Mouse (Mus musculus): ENCODE measurements at regions not wholly inside any gene's neighbourhood (a gene's known extent, or its start where the extent isn't known, plus 50 kb on each side); places are given as distances from the start of the nearest gene placed in this dataset.

- H3K4me2 ChIP-seq (ENCODE audit: low read depth, low read length, poor library complexity, severe bottlenecking), result no peak overlapping the region
- H3K27ac ChIP-seq (ENCODE audit: low read depth, low read length), result no peak overlapping the region
- WGBS, result 32% methylated on average over 1 of the region's 1 CpGs
- H3K4me3 ChIP-seq (ENCODE audit: low read depth, low read length), result no peak overlapping the region
- H3K4me1 ChIP-seq (ENCODE audit: insufficient read depth, low read length), result no peaks in the 10 kb centered on the region
- H3K9me3 ChIP-seq (ENCODE audit: low read length), result no peaks in the 10 kb centered on the region
- no peak for ATAC-seq (ENCODE audit: low FRiP score)
- peak; percentile 46 for TF ChIP-seq CTCF (IDR thresholded peaks at IDR 0.05)
- no peak for DNase-seq (ENCODE audit: low spot score)
- H3K9ac ChIP-seq (replicated peaks; ENCODE audit: low read length, poor library complexity, severe bottlenecking), result no peak overlapping the region
- no peaks in the 10 kb centered on the region for H3K27me3 ChIP-seq (ENCODE audit: insufficient read depth, low read length)
- no peaks in the 10 kb centered on the region for H3K36me3 ChIP-seq (ENCODE audit: insufficient read depth, low read length)
Measured at GRCm38 (mm10) chrX:68954687-68955086, 61.8 kb upstream of the Gm6812 start.

DNA sequence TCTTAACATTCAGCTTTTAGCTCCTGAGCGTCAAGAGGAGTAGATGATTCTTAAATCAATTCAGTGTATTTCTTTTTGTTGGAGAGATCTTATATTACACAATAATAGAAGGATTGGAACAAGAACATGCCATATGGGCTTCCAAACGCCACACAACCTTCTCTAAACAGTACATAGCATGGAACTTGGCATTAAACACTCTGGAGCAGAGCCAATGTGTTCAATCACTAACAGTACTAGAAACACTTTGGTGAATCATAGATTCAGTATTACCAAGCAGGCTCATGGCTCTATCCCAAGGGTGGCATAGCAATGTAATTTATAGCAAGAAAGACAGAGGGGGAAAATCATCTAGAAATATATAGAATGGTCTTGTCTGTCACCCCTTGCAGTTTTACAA lies 60.4 kb upstream of the Gm6812 start:
- TF ChIP-seq CTCF (IDR thresholded peaks at IDR 0.05), result no peak
- H3K36me3 ChIP-seq (ENCODE audit: insufficient read depth, low read length), result no peaks in the 10 kb centered on the region
- no peak overlapping the region for H3K9ac ChIP-seq (replicated peaks; ENCODE audit: low read length, poor library complexity, severe bottlenecking)
- 64% methylated on average over 2 of the region's 2 CpGs for WGBS
- DNase-seq (ENCODE audit: low spot score), result no peak
- H3K27me3 ChIP-seq (ENCODE audit: insufficient read depth, low read length), result no peaks in the 10 kb centered on the region
- H3K9me3 ChIP-seq (ENCODE audit: low read length), result no peaks in the 10 kb centered on the region
- no peak overlapping the region for H3K27ac ChIP-seq (ENCODE audit: low read depth, low read length)
- H3K4me2 ChIP-seq (ENCODE audit: low read depth, low read length, poor library complexity, severe bottlenecking), result no peak overlapping the region
- no peak for ATAC-seq (ENCODE audit: low FRiP score)
- no peaks in the 10 kb centered on the region for H3K4me1 ChIP-seq (ENCODE audit: insufficient read depth, low read length)
- no peak overlapping the region for H3K4me3 ChIP-seq (ENCODE audit: low read depth, low read length)

DNA sequence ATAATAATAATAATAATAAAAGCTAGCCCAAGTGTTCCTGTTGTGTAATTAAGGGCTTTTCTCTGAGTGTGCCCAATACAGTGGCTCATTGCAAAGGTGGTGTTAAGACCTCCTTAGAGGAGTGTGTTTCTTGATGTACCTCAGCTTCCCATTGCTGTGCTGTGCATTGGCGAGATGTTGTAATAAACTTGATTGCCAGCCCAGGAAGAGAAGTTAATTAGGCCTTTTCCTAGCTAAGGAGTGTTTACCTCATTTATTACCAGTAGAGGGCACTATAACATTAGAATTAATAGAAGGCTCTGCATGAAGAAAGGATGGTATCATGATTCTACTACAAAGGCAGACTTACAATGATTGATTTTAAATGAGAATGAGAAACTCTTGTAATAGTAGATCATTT lies 57.9 kb upstream of the Gm6812 start:
- no peaks in the 10 kb centered on the region for H3K4me1 ChIP-seq (ENCODE audit: insufficient read depth, low read length)
- 6% methylated on average over 1 of the region's 1 CpGs for WGBS
- no peak overlapping the region for H3K27ac ChIP-seq (ENCODE audit: low read depth, low read length)
- TF ChIP-seq CTCF (IDR thresholded peaks at IDR 0.05), result peak; percentile 70
- H3K9ac ChIP-seq (replicated peaks; ENCODE audit: low read length, poor library complexity, severe bottlenecking), result no peak overlapping the region
- H3K27me3 ChIP-seq (ENCODE audit: insufficient read depth, low read length), result no peaks in the 10 kb centered on the region
- no peaks in the 10 kb centered on the region for H3K9me3 ChIP-seq (ENCODE audit: low read length)
- ATAC-seq (ENCODE audit: low FRiP score) (no peak), DNase-seq (ENCODE audit: low spot score) (peak; percentile 68)
- no peaks in the 10 kb centered on the region for H3K36me3 ChIP-seq (ENCODE audit: insufficient read depth, low read length)
- H3K4me3 ChIP-seq (ENCODE audit: low read depth, low read length), result no peak overlapping the region
- H3K4me2 ChIP-seq (ENCODE audit: low read depth, low read length, poor library complexity, severe bottlenecking), result no peak overlapping the region

- no peaks in the 10 kb centered on the region for H3K4me1 ChIP-seq (ENCODE audit: insufficient read depth, low read length)
- no peak for ATAC-seq (ENCODE audit: low FRiP score)
- peak; percentile 30 for DNase-seq (ENCODE audit: low spot score)
- H3K4me3 ChIP-seq (ENCODE audit: low read depth, low read length), result no peak overlapping the region
- H3K9ac ChIP-seq (replicated peaks; ENCODE audit: low read length, poor library complexity, severe bottlenecking), result no peak overlapping the region
- no peak overlapping the region for H3K4me2 ChIP-seq (ENCODE audit: low read depth, low read length, poor library complexity, severe bottlenecking)
- TF ChIP-seq CTCF (IDR thresholded peaks at IDR 0.05), result no peak
- H3K9me3 ChIP-seq (ENCODE audit: low read length), result no peaks in the 10 kb centered on the region
- no peak overlapping the region for H3K27ac ChIP-seq (ENCODE audit: low read depth, low read length)
- no peaks in the 10 kb centered on the region for H3K36me3 ChIP-seq (ENCODE audit: insufficient read depth, low read length)
- no peaks in the 10 kb centered on the region for H3K27me3 ChIP-seq (ENCODE audit: insufficient read depth, low read length)
Measured at GRCm38 (mm10) chrX:68945741-68946140, 52.9 kb upstream of the Gm6812 start.

Measured in midbrain, postnatal 0 days (tissue).